Mouse (Mus musculus) frontal cortex, postnatal 25 days (tissue): Measurements from ENCODE around the gene Rasgrp2.
A peak's percentile ranks its signal among the peaks of the same experiment; 100 is the strongest.

Source experiments
- DNase-seq, 2 experiments: peaks; one replicate each; pipeline ENCODE4 v3.0.0; 2022; ENCODE audit warnings: low spot score in 2 of 2

The Rasgrp2 gene

GRCm38 (mm10) chr19:6427653-6428434 lies 28.7 kb downstream of the Rasgrp2 start:
- peak in 1 of 2 experiments; percentile 14 for DNase-seq

GRCm38 (mm10) chr19:6428501-6429200 lies 29.5 kb downstream of the Rasgrp2 start:
- no peak for DNase-seq

- DNase-seq, result no peak
Measured at GRCm38 (mm10) chr19:6443016-6443415, 43.9 kb downstream of the Rasgrp2 start.

GRCm38 (mm10) chr19:6445761-6446423 lies 46.8 kb downstream of the Rasgrp2 start:
- no peak for DNase-seq

- no peak for DNase-seq
Measured at GRCm38 (mm10) chr19:6446736-6447437, 47.7 kb downstream of the Rasgrp2 start.

GRCm38 (mm10) chr19:6448752-6449151 lies 49.6 kb downstream of the Rasgrp2 start:
- no peak for DNase-seq

- DNase-seq, result no peak
Measured at GRCm38 (mm10) chr19:6449841-6450240, 50.7 kb downstream of the Rasgrp2 start.

GRCm38 (mm10) chr19:6452030-6452494 lies 52.9 kb downstream of the Rasgrp2 start:
- DNase-seq, result peak; percentile 55 to 70

- DNase-seq, result no peak
Measured at GRCm38 (mm10) chr19:6452672-6453310, 53.7 kb downstream of the Rasgrp2 start.

GRCm38 (mm10) chr19:6453349-6453748 lies 54.2 kb downstream of the Rasgrp2 start:
- DNase-seq, result peak in 1 of 2 experiments; percentile 54

- no peak for DNase-seq
Measured at GRCm38 (mm10) chr19:6454041-6454720, 55.0 kb downstream of the Rasgrp2 start.

GRCm38 (mm10) chr19:6459504-6459903 lies 60.4 kb downstream of the Rasgrp2 start:
- DNase-seq, result no peak

- DNase-seq, result no peak
Measured at GRCm38 (mm10) chr19:6462841-6463240, 63.7 kb downstream of the Rasgrp2 start.

- peak in 1 of 2 experiments; percentile 61 for DNase-seq
Measured at GRCm38 (mm10) chr19:6464306-6465071, 65.3 kb downstream of the Rasgrp2 start.
